Mouse (Mus musculus): Measurements from ENCODE around the gene Gadl1. TPM values are rescaled to one million over a fixed set of nuclear protein-coding genes. Genes with fewer than 3 reads are reported as not detected.

The Gadl1 gene
- polyA plus RNA-seq, 1 experiment from 2014 or later: 0.32 TPM

- Histone ChIP-seq H3K4me1 (ENCODE audit: control insufficient read depth, low read depth, low read length) (peaks cover 7% of the 10 kb centered on the region), H3K9ac (ENCODE audit: low read depth, low read length) (no peak overlapping the region), H3K4me3 (ENCODE audit: low read depth, low read length) (no peak overlapping the region), H3K27me3 (ENCODE audit: control insufficient read depth, insufficient read depth, low read depth, low read length) (no peaks in the 10 kb centered on the region), H3K27ac (ENCODE audit: low read length) (no peak overlapping the region), H3K4me2 (ENCODE audit: low read depth, low read length) (no peak overlapping the region), H3K9me3 (replicated peaks; ENCODE audit: control insufficient read depth, low read length) (no peaks in the 10 kb centered on the region), H3K36me3 (ENCODE audit: control insufficient read depth, insufficient read depth) (no peaks in the 10 kb centered on the region; the same call in 1 of the 2 replicates)
- WGBS (ENCODE audit: insufficient replicate concordance): 70% methylated on average over 7 of the region's 7 CpGs
- ATAC-seq (ENCODE audit: low read depth): no peak
Measured at GRCm38 (mm10) chr9:116115875-116116274, 206.6 kb downstream of the Gadl1 start.

DNA sequence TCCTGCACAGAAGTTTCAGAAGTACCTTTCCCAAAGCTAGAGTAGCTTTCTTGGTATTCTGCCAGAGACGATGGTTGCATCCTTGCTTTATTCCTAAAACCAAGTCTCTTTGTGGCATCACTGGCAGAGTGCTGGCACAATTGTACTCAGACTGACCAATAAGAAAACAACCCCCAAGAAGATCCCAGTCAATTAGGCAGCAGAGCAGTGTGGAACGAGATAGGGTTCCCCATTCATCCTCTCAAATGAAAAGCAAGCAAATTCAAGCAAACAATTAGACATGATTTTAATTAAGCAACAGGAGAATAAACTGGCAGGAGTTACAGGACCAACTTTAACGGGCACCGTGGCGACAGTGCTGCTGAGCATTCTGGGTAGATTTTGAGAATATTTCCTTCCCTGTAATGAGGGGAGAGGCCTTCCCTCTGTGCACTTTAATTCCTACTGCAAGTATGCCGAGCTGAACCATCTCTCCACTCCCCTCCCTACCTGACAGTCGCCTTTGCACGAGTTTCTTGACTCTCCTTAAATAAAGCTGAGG, 209.1 kb downstream of the Gadl1 start:
- peaks cover 2% of the 10 kb centered on the region; the same call in 1 of the 2 replicates for H3K36me3 ChIP-seq (ENCODE audit: control insufficient read depth, insufficient read depth)
- no peaks in the 10 kb centered on the region for H3K27me3 ChIP-seq (ENCODE audit: control insufficient read depth, insufficient read depth, low read depth, low read length)
- no peak overlapping the region for H3K4me2 ChIP-seq (ENCODE audit: low read depth, low read length)
- H3K9me3 ChIP-seq (replicated peaks; ENCODE audit: control insufficient read depth, low read length): no peaks in the 10 kb centered on the region
- WGBS (ENCODE audit: insufficient replicate concordance): 67% methylated on average over 8 of the region's 8 CpGs
- no peak overlapping the region for H3K27ac ChIP-seq (ENCODE audit: low read length)
- H3K9ac ChIP-seq (ENCODE audit: low read depth, low read length): no peak overlapping the region
- ATAC-seq (ENCODE audit: low read depth): no peak
- peaks cover 3% of the 10 kb centered on the region; the same call in 1 of the 2 replicates for H3K4me1 ChIP-seq (ENCODE audit: control insufficient read depth, low read depth, low read length)
- H3K4me3 ChIP-seq (ENCODE audit: low read depth, low read length): no peak overlapping the region

DNA sequence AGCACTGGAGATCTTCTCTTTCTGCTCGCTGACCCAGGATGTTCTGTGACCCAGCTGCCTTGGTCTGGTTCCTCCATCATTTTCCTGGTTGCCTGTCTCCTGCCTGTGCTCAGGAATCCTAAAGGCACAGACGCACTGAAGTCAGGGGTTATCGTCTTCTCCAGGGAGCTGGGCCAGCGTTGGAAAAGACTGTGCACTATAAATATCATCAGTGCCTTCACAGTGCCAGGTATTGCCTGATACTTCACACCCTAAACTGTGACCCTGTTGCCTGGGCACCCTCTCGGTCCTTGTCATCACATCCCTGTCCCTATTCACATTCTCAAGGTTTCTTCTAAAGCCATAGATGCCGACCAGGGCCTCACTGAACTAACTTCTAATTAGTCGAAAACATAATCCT, 210.7 kb downstream of the Gadl1 start:
- no peak overlapping the region for H3K4me2 ChIP-seq (ENCODE audit: low read depth, low read length)
- peaks cover 3% of the 10 kb centered on the region; the same call in 1 of the 2 replicates for H3K4me1 ChIP-seq (ENCODE audit: control insufficient read depth, low read depth, low read length)
- H3K9ac ChIP-seq (ENCODE audit: low read depth, low read length): no peak overlapping the region
- WGBS (ENCODE audit: insufficient replicate concordance): 64% methylated on average over 7 of the region's 7 CpGs
- no peak for ATAC-seq (ENCODE audit: low read depth)
- H3K27ac ChIP-seq (ENCODE audit: low read length): no peak overlapping the region
- no peaks in the 10 kb centered on the region for H3K27me3 ChIP-seq (ENCODE audit: control insufficient read depth, insufficient read depth, low read depth, low read length)
- no peak overlapping the region for H3K4me3 ChIP-seq (ENCODE audit: low read depth, low read length)
- no peaks in the 10 kb centered on the region for H3K9me3 ChIP-seq (replicated peaks; ENCODE audit: control insufficient read depth, low read length)
- H3K36me3 ChIP-seq (ENCODE audit: control insufficient read depth, insufficient read depth): peaks cover 2% of the 10 kb centered on the region; the same call in 1 of the 2 replicates

GRCm38 (mm10) chr9:116121472-116121871, 212.2 kb downstream of the Gadl1 start:
- Histone ChIP-seq H3K9ac (ENCODE audit: low read depth, low read length) (no peak overlapping the region), H3K4me2 (ENCODE audit: low read depth, low read length) (no peak overlapping the region), H3K4me1 (ENCODE audit: control insufficient read depth, low read depth, low read length) (peaks cover 3% of the 10 kb centered on the region; the same call in 1 of the 2 replicates), H3K27me3 (ENCODE audit: control insufficient read depth, insufficient read depth, low read depth, low read length) (no peaks in the 10 kb centered on the region), H3K9me3 (replicated peaks; ENCODE audit: control insufficient read depth, low read length) (no peaks in the 10 kb centered on the region), H3K27ac (ENCODE audit: low read length) (no peak overlapping the region), H3K4me3 (ENCODE audit: low read depth, low read length) (no peak overlapping the region), H3K36me3 (ENCODE audit: control insufficient read depth, insufficient read depth) (peaks cover 2% of the 10 kb centered on the region; the same call in 1 of the 2 replicates)
- 66% methylated on average over 7 of the region's 7 CpGs for WGBS (ENCODE audit: insufficient replicate concordance)
- no peak for ATAC-seq (ENCODE audit: low read depth)

DNA sequence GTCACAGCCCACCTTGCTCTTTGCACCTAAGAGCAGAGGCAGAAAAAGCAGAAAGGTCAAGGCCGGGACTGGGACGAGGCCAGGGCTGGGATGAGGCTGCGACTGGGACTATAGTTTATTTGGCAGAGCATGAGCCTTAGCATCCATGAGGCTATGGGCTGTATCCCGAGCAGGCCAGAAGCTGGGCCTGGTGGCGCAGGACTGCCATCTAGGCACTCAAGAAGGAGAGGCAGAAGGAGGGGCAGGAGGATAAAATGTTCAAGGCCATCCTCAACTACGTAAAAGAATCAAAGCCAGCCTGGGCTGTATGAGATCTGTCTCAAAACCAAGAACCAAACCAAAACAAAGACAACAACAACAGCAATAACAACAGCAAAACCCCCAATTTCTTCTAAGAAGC, 213.3 kb downstream of the Gadl1 start:
- H3K36me3 ChIP-seq (ENCODE audit: control insufficient read depth, insufficient read depth): 0 out of 2 replicates have a peak, but pooled peaks cover 2% of the 10 kb centered on the region
- no peak for ATAC-seq (ENCODE audit: low read depth)
- no peaks in the 10 kb centered on the region for H3K9me3 ChIP-seq (replicated peaks; ENCODE audit: control insufficient read depth, low read length)
- H3K27ac ChIP-seq (ENCODE audit: low read length): no peak overlapping the region
- no peak overlapping the region for H3K4me3 ChIP-seq (ENCODE audit: low read depth, low read length)
- H3K4me2 ChIP-seq (ENCODE audit: low read depth, low read length): no peak overlapping the region
- H3K9ac ChIP-seq (ENCODE audit: low read depth, low read length): no peak overlapping the region
- H3K27me3 ChIP-seq (ENCODE audit: control insufficient read depth, insufficient read depth, low read depth, low read length): no peaks in the 10 kb centered on the region
- WGBS (ENCODE audit: insufficient replicate concordance): 58% methylated on average over 6 of the region's 6 CpGs
- H3K4me1 ChIP-seq (ENCODE audit: control insufficient read depth, low read depth, low read length): peaks cover 3% of the 10 kb centered on the region; the same call in 1 of the 2 replicates

DNA sequence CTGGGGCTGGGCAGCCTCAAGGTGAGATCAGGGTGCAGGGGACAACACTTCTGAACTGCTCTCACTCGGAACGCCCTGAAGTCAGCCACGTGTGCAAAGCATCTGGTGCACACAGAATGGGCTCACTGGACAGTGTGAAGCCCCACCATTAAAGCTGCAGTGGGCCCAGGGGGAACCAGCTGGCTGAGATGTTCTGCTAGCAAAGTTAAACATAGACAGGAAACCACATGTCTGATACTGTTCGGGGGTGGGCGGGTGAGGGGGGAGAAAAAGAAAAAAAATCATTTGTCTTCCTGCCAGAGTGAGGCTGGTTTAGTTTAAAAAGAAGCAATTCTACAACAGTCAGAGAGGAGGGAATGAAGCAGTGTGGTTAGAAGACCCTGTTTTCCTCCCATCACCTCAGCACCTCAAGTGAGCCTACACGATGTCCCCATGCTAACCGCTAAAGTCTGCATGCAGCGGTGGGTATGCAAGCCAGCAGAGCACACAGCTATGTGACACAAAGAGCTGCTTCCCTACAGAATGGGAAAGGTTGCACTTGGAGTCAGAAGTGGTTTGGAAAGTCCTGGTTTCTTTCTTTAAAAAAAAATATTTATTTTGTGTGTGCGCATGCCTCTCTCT, 213.8 kb downstream of the Gadl1 start:
- H3K9ac ChIP-seq (ENCODE audit: low read depth, low read length): no peak overlapping the region
- H3K4me1 ChIP-seq (ENCODE audit: control insufficient read depth, low read depth, low read length): peaks cover 3% of the 10 kb centered on the region; the same call in 1 of the 2 replicates
- WGBS (ENCODE audit: insufficient replicate concordance): 17% methylated on average over 9 of the region's 9 CpGs
- ATAC-seq (ENCODE audit: low read depth): peak; percentile 19; the same call in 1 of the 2 replicates
- no peak overlapping the region for H3K4me2 ChIP-seq (ENCODE audit: low read depth, low read length)
- 0 out of 2 replicates have a peak, but pooled peaks cover 2% of the 10 kb centered on the region for H3K36me3 ChIP-seq (ENCODE audit: control insufficient read depth, insufficient read depth)
- no peaks in the 10 kb centered on the region for H3K9me3 ChIP-seq (replicated peaks; ENCODE audit: control insufficient read depth, low read length)
- no peaks in the 10 kb centered on the region for H3K27me3 ChIP-seq (ENCODE audit: control insufficient read depth, insufficient read depth, low read depth, low read length)
- no peak overlapping the region for H3K4me3 ChIP-seq (ENCODE audit: low read depth, low read length)
- no peak overlapping the region for H3K27ac ChIP-seq (ENCODE audit: low read length)

Measured in liver, embryonic 16.5 days (tissue).